Mouse (Mus musculus): ENCODE data around the gene Rora. TPM values are rescaled to one million over a fixed set of nuclear protein-coding genes. Genes with fewer than 3 reads are reported as not detected.

Rora gene
- polyA plus RNA-seq, 2 experiments, result 4.5 to 10.1 TPM

DNA sequence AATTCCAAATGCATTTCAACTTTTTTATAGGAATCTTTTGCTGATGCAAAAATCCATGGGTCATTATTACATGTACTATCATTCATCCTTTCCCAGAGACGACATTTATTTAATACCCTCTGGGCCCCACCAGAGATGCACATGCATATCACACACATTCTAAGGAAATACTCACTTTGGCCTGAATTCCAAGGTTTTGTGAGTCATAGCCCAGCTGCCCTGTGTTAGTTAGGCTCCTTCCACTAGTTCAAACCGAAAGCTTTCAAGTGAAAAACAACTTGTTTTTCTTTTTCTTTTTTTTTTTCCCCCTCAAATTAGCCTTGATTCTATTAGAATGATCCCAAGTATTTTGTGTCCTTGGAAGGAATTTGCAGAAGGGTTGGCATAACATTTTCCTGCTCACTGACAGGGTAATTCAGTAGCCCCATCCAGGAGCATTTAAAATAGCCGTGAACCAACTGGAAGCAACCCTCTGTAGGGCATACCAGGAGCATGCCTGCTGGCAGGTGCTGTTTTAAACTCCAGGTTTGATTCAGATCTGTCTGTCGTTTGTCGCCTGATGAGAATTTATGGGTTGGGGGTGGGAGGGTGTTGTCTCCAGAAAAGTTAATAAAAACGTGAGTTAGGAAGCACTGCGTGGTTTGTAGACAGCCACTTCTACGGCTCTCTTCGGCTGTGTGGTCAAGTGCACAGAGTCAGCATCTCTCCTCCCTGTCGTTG, 621.3 kb downstream of the Rora start:
- Histone ChIP-seq H3K9ac (ENCODE audit: low read depth, low read length, severe bottlenecking) (no peak overlapping the region), H3K27me3 (ENCODE audit: control insufficient read depth, insufficient read depth, low read length) (no peaks in the 10 kb centered on the region), H3K4me1 (ENCODE audit: control insufficient read depth, insufficient read depth, low read length) (peaks cover 2% of the 10 kb centered on the region; the same call in 1 of the 2 replicates), H3K27ac (replicated peaks; ENCODE audit: low read depth, low read length) (no peak overlapping the region), H3K36me3 (ENCODE audit: control insufficient read depth, insufficient read depth, low read length) (no peaks in the 10 kb centered on the region), H3K4me3 (replicated peaks; ENCODE audit: low read length) (no peak overlapping the region), H3K9me3 (ENCODE audit: control insufficient read depth, low read length) (no peaks in the 10 kb centered on the region), H3K4me2 (replicated peaks; ENCODE audit: low read depth, low read length, severe bottlenecking) (no peak overlapping the region)
- no peak for TF ChIP-seq POLR2A (IDR thresholded peaks at IDR 0.05; ENCODE audit: borderline replicate concordance, extremely low read depth, insufficient read depth, insufficient read length)
- ATAC-seq (ENCODE audit: low FRiP score, low read depth) (no peak), DNase-seq (ENCODE audit: low spot score) (no peak)
- WGBS, result 39% methylated on average over 10 of the region's 10 CpGs

DNA sequence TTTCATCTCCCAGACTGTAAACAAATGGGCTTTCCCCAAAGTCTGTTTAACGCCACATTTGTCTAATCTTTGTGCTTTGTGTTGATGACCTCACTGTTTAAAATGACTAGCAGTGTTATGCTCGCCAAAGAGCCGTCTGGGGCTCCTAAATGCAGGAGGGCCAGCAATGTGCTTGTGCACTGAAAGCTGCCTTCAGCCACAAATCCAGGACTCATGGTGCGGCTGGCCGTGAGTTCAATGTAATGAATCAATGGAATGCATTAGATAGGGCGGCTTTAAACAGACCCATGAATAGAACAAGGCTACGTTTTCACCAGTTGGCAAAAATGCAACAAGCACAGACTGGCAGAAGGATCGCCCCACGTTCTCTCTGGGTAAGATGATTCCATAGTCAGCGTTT, 623.7 kb downstream of the Rora start:
- no peak for TF ChIP-seq POLR2A (IDR thresholded peaks at IDR 0.05; ENCODE audit: borderline replicate concordance, extremely low read depth, insufficient read depth, insufficient read length)
- Histone ChIP-seq H3K27me3 (ENCODE audit: control insufficient read depth, insufficient read depth, low read length) (no peaks in the 10 kb centered on the region), H3K4me1 (ENCODE audit: control insufficient read depth, insufficient read depth, low read length) (peaks cover 2% of the 10 kb centered on the region; the same call in 1 of the 2 replicates), H3K4me3 (replicated peaks; ENCODE audit: low read length) (no peak overlapping the region), H3K4me2 (replicated peaks; ENCODE audit: low read depth, low read length, severe bottlenecking) (no peak overlapping the region), H3K9ac (ENCODE audit: low read depth, low read length, severe bottlenecking) (no peak overlapping the region), H3K27ac (replicated peaks; ENCODE audit: low read depth, low read length) (no peak overlapping the region), H3K9me3 (ENCODE audit: control insufficient read depth, low read length) (no peaks in the 10 kb centered on the region), H3K36me3 (ENCODE audit: control insufficient read depth, insufficient read depth, low read length) (no peaks in the 10 kb centered on the region)
- ATAC-seq (ENCODE audit: low FRiP score, low read depth) (no peak), DNase-seq (ENCODE audit: low spot score) (no peak)
- 53% methylated on average over 10 of the region's 10 CpGs for WGBS

DNA sequence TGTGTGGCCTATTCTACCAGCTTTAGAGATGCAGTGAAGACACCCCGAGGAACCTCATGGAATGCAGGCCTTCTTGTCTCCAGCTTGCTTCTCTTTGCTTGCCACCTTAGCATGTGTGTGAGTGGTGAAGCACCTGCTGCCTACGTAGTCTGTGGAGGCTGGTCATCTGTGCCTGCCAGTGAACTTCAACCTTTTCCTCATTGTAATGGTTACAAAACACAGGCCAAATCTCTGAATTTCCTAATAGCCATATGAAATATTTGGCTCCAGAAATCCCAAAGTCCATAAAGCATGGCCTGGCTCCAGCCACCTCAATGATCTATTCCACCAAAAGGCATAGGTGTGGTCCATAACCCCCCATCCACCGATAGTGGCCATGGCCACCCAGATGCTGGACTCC, 631.4 kb downstream of the Rora start:
- H3K27ac ChIP-seq (replicated peaks; ENCODE audit: low read depth, low read length), result no peak overlapping the region
- DNase-seq (ENCODE audit: low spot score) (no peak), ATAC-seq (ENCODE audit: low FRiP score, low read depth) (no peak)
- H3K36me3 ChIP-seq (ENCODE audit: control insufficient read depth, insufficient read depth, low read length), result no peaks in the 10 kb centered on the region
- no peaks in the 10 kb centered on the region for H3K4me1 ChIP-seq (ENCODE audit: control insufficient read depth, insufficient read depth, low read length)
- H3K9ac ChIP-seq (ENCODE audit: low read depth, low read length, severe bottlenecking), result no peak overlapping the region
- H3K4me3 ChIP-seq (replicated peaks; ENCODE audit: low read length), result no peak overlapping the region
- WGBS, result 86% methylated on average over 3 of the region's 3 CpGs
- no peak for TF ChIP-seq POLR2A (IDR thresholded peaks at IDR 0.05; ENCODE audit: borderline replicate concordance, extremely low read depth, insufficient read depth, insufficient read length)
- H3K27me3 ChIP-seq (ENCODE audit: control insufficient read depth, insufficient read depth, low read length), result no peaks in the 10 kb centered on the region; the same call in 1 of the 2 replicates
- H3K4me2 ChIP-seq (replicated peaks; ENCODE audit: low read depth, low read length, severe bottlenecking), result no peak overlapping the region
- no peaks in the 10 kb centered on the region for H3K9me3 ChIP-seq (ENCODE audit: control insufficient read depth, low read length)

DNA sequence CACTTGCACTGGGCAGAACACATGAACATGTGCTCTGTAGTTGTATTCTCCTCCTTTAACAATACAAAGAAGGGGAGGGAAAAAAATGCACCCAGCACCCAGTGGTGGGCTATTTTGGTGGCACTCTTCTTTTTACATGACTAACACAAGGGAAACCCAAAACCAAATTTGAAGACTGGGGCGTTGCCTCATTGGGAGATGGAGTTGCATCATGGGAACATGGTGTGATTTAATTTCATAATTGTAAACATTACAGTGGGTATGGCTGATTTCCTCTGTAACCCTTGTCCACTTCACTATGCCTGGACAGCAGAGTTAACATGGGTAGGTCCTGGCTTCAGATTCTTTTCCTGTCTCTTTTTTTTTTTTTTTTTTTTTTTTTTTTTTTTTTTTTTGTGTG, 634.5 kb downstream of the Rora start:
- no peak overlapping the region for H3K4me2 ChIP-seq (replicated peaks; ENCODE audit: low read depth, low read length, severe bottlenecking)
- peaks cover 2% of the 10 kb centered on the region; the same call in 1 of the 2 replicates for H3K27me3 ChIP-seq (ENCODE audit: control insufficient read depth, insufficient read depth, low read length)
- H3K27ac ChIP-seq (replicated peaks; ENCODE audit: low read depth, low read length), result no peak overlapping the region
- H3K4me3 ChIP-seq (replicated peaks; ENCODE audit: low read length), result no peak overlapping the region
- TF ChIP-seq POLR2A (IDR thresholded peaks at IDR 0.05; ENCODE audit: borderline replicate concordance, extremely low read depth, insufficient read depth, insufficient read length), result no peak
- H3K9me3 ChIP-seq (ENCODE audit: control insufficient read depth, low read length), result no peaks in the 10 kb centered on the region
- DNase-seq (ENCODE audit: low spot score) (no peak), ATAC-seq (ENCODE audit: low FRiP score, low read depth) (no peak)
- H3K36me3 ChIP-seq (ENCODE audit: control insufficient read depth, insufficient read depth, low read length), result no peaks in the 10 kb centered on the region
- 77% methylated on average over 1 of the region's 1 CpGs for WGBS
- peaks cover 13% of the 10 kb centered on the region; the same call in 1 of the 2 replicates for H3K4me1 ChIP-seq (ENCODE audit: control insufficient read depth, insufficient read depth, low read length)
- H3K9ac ChIP-seq (ENCODE audit: low read depth, low read length, severe bottlenecking), result no peak overlapping the region

DNA sequence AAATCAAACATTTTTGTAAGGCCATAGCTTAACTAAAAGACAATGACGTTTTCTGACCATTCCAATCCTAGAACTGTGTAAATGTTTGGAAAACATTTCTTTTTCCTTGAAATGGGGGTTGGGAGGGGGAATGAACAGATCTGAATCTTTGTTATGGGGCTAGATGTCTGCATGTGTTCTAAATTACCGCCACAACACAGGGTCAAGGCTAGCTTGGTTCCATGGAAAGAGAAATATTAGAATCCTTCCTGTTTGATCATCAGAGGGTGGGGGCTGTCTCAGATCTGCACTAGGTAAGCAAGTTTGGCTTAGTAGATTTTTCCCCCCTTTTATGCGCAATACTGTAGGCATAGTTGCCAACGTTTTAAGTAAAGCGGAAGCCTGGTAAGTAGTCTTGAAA, 635.0 kb downstream of the Rora start:
- Histone ChIP-seq H3K36me3 (ENCODE audit: control insufficient read depth, insufficient read depth, low read length) (no peaks in the 10 kb centered on the region), H3K27me3 (ENCODE audit: control insufficient read depth, insufficient read depth, low read length) (peaks cover 6% of the 10 kb centered on the region; the same call in 1 of the 2 replicates), H3K4me3 (replicated peaks; ENCODE audit: low read length) (no peak overlapping the region), H3K27ac (replicated peaks; ENCODE audit: low read depth, low read length) (no peak overlapping the region), H3K4me1 (ENCODE audit: control insufficient read depth, insufficient read depth, low read length) (peaks cover 13% of the 10 kb centered on the region; the same call in 1 of the 2 replicates), H3K4me2 (replicated peaks; ENCODE audit: low read depth, low read length, severe bottlenecking) (no peak overlapping the region), H3K9ac (ENCODE audit: low read depth, low read length, severe bottlenecking) (no peak overlapping the region), H3K9me3 (ENCODE audit: control insufficient read depth, low read length) (no peaks in the 10 kb centered on the region)
- 30% methylated on average over 5 of the region's 5 CpGs for WGBS
- DNase-seq (ENCODE audit: low spot score) (no peak), ATAC-seq (ENCODE audit: low FRiP score, low read depth) (no peak)
- TF ChIP-seq POLR2A (IDR thresholded peaks at IDR 0.05; ENCODE audit: borderline replicate concordance, extremely low read depth, insufficient read depth, insufficient read length), result no peak
